Mouse (Mus musculus) E14TG2a.4 (cell line): Measurements from ENCODE around the gene Mpg.

ENCODE experiments used
- H3K27me3 ChIP-seq: 2 replicates; pipeline ENCODE4 v1.6.1; 2014; ENCODE audit warnings: low read length, control low read depth; ENCODE audit not compliant: insufficient read depth
- H3K36me3 ChIP-seq: 2 replicates; pipeline ENCODE4 v1.6.1; 2014; ENCODE audit warnings: low read length, control low read depth; ENCODE audit not compliant: insufficient read depth
- H3K4me1 ChIP-seq: replicated peaks from 2 replicates; pipeline ENCODE4 v1.6.1; 2014; ENCODE audit warnings: low read depth, low read length, control low read depth
- H3K4me3 ChIP-seq: replicated peaks from 2 replicates; pipeline ENCODE4 v1.5.1; 2014; ENCODE audit warnings: mild to moderate bottlenecking, low read length
- H3K9me3 ChIP-seq: 2 replicates; pipeline ENCODE4 v1.6.1; 2014; ENCODE audit warnings: low read length, control low read depth
- CTCF ChIP-seq: conservative IDR thresholded peaks from 2 replicates; pipeline ENCODE4 v1.5.1; 2014; ENCODE audit warnings: low read length
- NANOG ChIP-seq: IDR thresholded peaks from 2 replicates; pipeline ENCODE4 v1.6.1; 2014; ENCODE audit warnings: borderline replicate concordance, low read length, mixed read lengths
- POU5F1 ChIP-seq: IDR thresholded peaks from 2 replicates; pipeline ENCODE4 v1.6.1; 2014; ENCODE audit warnings: low read length, borderline replicate concordance

The Mpg gene

DNA sequence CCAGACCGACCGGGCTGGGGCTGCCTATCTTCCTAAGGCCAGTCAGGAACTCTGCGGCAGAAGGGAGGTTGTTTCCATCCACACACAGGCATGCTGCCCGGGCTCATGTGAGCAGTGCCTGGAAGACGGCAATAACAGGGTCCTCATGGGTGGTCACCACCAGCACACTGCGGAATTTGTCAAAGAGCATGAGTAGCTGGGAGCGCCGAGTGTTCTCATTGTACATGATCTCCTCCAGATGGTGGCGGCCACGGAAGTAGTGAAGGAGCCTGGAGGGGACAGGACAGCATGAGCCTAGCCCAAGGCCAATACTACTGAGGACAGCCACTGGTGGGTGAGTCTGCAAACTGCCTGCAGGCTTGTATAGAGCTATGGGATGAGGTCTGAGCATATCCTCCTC is 6.5 kb downstream of the Mpg start:
- H3K27me3 ChIP-seq = no peaks in the 10 kb centered on the region
- H3K9me3 ChIP-seq = no peaks in the 10 kb centered on the region
- peaks cover 99% of the 10 kb centered on the region for H3K36me3 ChIP-seq
- TF ChIP-seq CTCF (no peak), NANOG (no peak), POU5F1 (no peak)
- H3K4me1 ChIP-seq = peaks cover 10% of the 10 kb centered on the region
- H3K4me3 ChIP-seq = no peak overlapping the region

DNA sequence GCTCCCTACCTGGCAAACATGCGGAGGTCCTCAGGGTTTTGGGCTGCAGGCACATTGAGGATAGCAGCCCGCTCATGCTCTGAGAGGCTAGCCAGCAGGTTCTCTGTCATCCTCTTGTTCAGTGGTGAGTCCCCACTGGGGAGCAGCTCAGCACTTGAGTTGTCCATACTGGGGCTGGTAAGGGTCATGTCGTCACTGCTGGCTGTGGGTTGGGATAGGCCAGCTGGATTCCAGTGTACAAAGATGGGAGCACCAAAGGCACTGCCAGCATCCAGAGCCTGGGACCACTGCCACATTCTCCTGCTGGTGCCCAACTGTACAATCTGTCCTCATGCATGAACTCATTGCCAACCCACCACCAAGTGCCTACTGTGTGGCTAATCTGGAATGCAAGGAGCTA is 7.6 kb downstream of the Mpg start:
- Histone ChIP-seq H3K9me3 (no peaks in the 10 kb centered on the region), H3K4me3 (no peak overlapping the region), H3K36me3 (peaks cover 95% of the 10 kb centered on the region), H3K4me1 (peaks cover 13% of the 10 kb centered on the region), H3K27me3 (no peaks in the 10 kb centered on the region)
- TF ChIP-seq POU5F1 (no peak), NANOG (no peak), CTCF (no peak)

DNA sequence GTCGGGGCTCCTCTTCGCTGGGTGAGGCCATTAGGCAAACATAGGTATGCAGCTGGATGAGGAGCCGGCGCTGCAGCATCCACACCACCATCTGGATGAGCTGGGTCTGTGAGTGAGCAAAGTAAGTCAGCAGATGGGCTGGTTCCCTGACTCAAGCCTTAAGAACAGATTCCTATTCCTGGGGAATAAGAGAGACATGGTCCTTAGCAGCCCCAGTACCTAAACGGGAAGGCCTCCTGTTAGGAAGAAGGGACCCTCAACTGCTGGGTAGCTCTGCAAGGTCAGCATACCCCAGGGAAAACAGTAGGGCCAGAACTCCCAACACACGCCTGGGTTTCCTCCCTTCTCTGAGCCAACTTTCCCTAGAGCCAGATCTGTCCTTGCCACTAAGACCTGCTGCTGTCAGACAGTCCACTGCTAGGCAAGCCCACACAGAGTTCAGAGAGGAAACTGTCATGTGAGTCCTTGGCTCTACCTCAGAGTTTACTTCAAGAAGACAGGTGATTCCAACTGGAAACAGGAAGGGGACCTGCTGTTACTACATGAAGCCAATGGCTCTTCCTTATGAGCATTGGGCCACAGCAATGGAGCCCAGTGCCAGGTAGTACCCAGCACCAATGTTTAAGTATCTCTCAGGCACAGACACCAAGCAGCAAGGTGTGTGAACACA is 8.6 kb downstream of the Mpg start:
- no peak for TF ChIP-seq NANOG
- no peak for TF ChIP-seq POU5F1
- no peak for TF ChIP-seq CTCF

DNA sequence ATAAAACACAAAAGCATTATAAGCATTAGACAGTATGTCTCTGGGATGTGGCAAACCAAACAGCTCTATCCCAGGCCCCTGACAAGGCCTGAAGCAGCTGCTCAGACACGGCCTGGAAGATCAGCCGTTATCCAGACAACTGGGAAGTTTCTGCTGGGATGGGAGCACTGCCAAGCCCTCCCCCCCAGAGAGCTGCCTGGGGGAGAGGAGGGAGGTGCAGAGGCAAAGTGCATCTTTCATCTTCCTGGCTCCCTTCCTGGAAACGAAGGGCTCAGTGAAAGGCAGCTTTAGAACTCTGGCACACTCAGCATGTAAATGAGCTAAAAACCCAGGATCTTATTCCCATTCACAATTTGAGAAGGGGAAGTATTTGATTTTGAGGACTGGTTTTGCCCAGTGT is 9.3 kb downstream of the Mpg start:
- no peaks in the 10 kb centered on the region for H3K9me3 ChIP-seq
- H3K27me3 ChIP-seq = no peaks in the 10 kb centered on the region
- peaks cover 91% of the 10 kb centered on the region for H3K36me3 ChIP-seq
- TF ChIP-seq NANOG (no peak), CTCF (no peak), POU5F1 (no peak)
- no peak overlapping the region for H3K4me3 ChIP-seq
- peaks cover 13% of the 10 kb centered on the region for H3K4me1 ChIP-seq

More for the DNA sequence above, 8.6 kb downstream of the Mpg start:
- H3K9me3 ChIP-seq = no peaks in the 10 kb centered on the region
- peaks cover 94% of the 10 kb centered on the region for H3K36me3 ChIP-seq
- no peak overlapping the region for H3K4me3 ChIP-seq
- H3K4me1 ChIP-seq = peaks cover 13% of the 10 kb centered on the region
- H3K27me3 ChIP-seq = no peaks in the 10 kb centered on the region

DNA sequence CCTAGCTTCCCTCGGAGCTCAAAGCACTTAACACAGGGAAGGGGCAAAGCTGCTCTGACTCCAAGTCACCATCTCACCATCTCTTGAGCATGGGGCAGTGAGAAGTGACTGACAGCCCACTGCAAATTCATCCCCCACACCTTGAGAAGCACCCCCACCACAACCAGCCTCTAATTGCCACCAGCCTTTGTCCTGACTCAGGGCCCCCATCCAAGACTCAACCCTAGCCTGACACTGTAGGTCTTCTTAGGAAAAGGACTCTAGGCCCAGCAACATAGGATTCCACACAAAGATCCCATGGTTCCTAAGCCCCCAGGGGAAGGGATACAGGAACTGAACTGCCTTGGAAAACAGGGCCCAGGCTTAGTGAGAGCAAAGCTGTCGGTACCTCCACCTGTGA is 9.8 kb downstream of the Mpg start:
- H3K27me3 ChIP-seq = no peaks in the 10 kb centered on the region
- H3K4me3 ChIP-seq = no peak overlapping the region
- no peaks in the 10 kb centered on the region for H3K9me3 ChIP-seq
- H3K4me1 ChIP-seq = peaks cover 13% of the 10 kb centered on the region
- TF ChIP-seq POU5F1 (no peak), CTCF (no peak), NANOG (no peak)
- H3K36me3 ChIP-seq = peaks cover 91% of the 10 kb centered on the region

DNA sequence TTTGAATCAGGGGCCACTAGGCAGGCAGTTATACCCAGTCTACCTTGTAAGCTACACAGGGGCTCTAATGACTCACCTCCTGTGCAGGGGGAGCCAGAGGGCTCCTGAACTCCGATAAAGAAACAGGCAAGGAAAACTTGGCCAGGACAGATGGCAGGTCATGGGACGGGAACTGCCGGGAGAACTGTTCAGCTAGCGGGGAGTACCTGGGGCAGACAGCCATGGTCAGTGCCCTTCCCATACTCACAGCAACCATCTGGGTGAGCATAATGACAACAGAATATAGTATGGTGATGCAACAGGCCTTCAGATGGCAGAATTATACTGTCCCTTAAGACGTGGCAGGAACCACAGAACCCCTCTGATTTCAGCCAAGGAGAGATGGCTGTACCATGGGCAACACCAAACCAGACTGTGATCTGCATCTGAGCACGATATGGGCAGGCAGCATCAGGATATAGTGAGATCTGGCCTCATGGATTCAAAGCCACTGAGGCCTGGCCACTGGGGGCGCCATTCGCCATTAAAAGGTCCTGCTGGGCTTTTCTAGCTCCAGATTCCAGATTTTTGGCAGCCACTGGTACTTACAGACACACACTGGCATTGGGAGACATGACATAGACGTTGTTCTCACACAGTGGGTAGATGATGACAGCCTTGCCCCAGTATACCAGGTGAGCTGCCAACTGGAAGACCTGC is 10.6 kb downstream of the Mpg start:
- Histone ChIP-seq H3K4me1 (peaks cover 13% of the 10 kb centered on the region), H3K36me3 (peaks cover 91% of the 10 kb centered on the region), H3K4me3 (no peak overlapping the region), H3K9me3 (no peaks in the 10 kb centered on the region), H3K27me3 (no peaks in the 10 kb centered on the region)
- TF ChIP-seq CTCF (peak; percentile 80), POU5F1 (no peak)

DNA sequence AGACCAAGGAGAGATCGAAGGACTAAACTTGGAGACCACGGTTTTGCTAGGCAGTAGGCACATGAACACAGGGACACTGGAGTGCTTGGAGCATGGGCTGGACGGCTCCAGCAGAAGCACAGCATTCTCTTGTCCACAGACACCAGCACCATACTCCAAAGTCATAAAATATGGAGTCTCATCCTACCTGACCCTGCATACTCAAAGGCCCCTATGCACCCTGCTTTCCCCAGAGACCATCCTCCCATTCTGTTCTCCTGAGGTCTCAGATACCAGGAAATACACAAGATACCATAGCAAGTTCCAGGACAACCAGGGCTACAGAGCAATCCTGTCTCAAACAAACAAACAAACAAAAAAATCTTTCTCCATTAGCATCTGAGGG is 11.1 kb downstream of the Mpg start:
- peaks cover 91% of the 10 kb centered on the region for H3K36me3 ChIP-seq
- TF ChIP-seq POU5F1 = no peak
- TF ChIP-seq CTCF = no peak
- no peak for TF ChIP-seq NANOG

DNA sequence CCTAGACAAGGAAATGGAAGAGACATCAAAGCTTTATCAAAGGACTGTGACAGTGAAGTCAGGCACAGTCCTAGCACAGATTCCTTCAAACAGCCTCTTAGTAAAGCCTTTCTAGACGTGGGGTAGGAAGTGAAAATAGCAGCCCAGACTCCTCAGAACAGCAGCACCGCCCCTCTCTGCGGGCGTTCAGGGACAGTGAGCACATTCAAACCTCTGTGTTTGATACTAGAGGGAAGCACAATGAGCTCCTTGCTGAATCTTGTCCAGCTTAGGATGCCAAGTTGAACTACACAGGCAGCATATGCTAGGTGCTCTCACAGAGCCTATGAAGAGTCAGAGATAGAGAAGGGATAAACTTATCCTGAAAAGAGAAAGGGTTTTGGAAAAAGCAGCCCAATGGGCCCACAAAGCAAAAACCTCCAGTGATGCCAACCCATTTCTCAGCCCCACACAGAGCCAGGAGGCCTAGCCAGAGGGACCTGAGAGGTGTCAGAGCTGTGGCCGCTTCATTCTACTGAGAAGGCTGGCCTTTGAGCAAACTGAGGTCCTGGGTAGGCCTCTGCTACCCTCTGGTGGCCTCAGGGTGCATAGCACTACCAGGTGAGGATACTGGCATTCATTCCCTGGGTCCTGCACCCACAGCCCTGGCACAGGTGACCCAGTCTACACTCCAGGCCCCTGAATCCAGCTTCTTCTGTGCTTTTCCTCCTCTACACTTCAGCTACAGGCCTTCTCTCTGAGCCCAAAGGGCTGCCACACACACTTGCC is 12.0 kb downstream of the Mpg start:
- TF ChIP-seq CTCF (peak; percentile 94), POU5F1 (no peak), NANOG (no peak)
- Histone ChIP-seq H3K4me3 (no peak overlapping the region), H3K9me3 (no peaks in the 10 kb centered on the region), H3K27me3 (no peaks in the 10 kb centered on the region), H3K36me3 (peaks cover 90% of the 10 kb centered on the region), H3K4me1 (peaks cover 12% of the 10 kb centered on the region)

More for the DNA sequence above, 11.1 kb downstream of the Mpg start:
- no peak overlapping the region for H3K4me3 ChIP-seq
- no peaks in the 10 kb centered on the region for H3K27me3 ChIP-seq
- H3K9me3 ChIP-seq = no peaks in the 10 kb centered on the region
- peaks cover 13% of the 10 kb centered on the region for H3K4me1 ChIP-seq
